Mouse (Mus musculus) adrenal gland, adult 18-20 months (tissue): Measurements from ENCODE around the gene Igsf23. TPM values are rescaled to one million over a fixed set of nuclear protein-coding genes. Genes with fewer than 3 reads are reported as not detected.
"Not testable (repeated sequence)": the region's sequence is repeated elsewhere in the genome, so short reads cannot be mapped to it uniquely, and the experiment has no call there.

ENCODE experiments used
- DNase-seq, 2 experiments: peaks; one replicate each; pipeline ENCODE4 v3.0.0; 2021 to 2022; ENCODE audit warnings: low spot score in 2 of 2
- long read RNA-seq, 2 experiments: library from polyadenylated mRNA; stranded (forward); transcript quantifications; one replicate each; pipeline ENCODE4 v2.0.0; 2021
- total RNA-seq, 2 experiments: library from RNA; stranded (reverse); gene quantifications; 1 replicate in 1 of 2; 2 replicates in 1 of 2; pipeline ENCODE4 v1.2.3; 2021

The Igsf23 gene
- total RNA-seq, result not detected
- long read RNA-seq, experiment 1, result 0 reads
- long read RNA-seq, experiment 2, result 0 reads

DNA sequence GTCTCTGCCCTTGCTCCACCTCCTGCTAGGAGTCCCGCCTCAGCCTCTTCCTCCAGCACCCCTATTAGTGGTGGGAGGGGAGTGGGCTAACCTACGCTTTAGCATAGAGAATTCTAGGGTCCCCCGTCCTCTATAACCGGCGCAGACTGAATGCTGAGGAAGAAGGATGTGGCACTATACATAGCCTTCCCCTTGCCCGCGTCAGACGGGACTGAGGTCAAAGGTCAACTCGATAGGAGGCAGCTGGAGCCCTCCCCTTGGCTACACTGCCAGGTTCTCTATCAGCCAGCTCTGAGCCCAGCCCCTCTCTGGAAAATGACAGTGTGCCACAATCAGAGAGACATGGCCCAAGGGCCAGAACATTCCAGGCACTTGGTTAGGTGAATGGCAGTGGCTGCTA, at the start of gene Igsf23:
TSS of gene Igsf23 (minus strand) at position 168 of the 400 bp plus-strand sequence.
- no peak for DNase-seq

DNA sequence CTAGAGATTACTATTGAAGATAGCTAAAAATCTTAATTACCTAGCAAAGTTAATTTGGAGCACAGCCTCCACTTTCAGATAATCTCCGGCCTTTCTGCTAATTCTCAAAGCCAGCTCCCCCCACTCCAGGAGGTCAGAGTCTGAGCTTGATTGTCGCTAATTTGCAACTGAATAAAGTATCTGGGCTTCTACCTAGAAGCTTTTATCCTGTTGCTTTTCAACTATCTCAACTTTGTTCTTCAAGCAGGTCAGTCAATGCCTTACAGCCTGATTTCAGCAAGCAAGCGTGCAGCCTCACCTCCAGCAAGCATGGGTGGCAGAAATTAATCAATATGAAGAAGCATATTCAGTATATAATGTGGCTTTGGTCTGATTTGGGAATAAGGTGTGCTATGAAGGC, 46.2 kb upstream of the Igsf23 start:
- not testable (repeated sequence) for DNase-seq

DNA sequence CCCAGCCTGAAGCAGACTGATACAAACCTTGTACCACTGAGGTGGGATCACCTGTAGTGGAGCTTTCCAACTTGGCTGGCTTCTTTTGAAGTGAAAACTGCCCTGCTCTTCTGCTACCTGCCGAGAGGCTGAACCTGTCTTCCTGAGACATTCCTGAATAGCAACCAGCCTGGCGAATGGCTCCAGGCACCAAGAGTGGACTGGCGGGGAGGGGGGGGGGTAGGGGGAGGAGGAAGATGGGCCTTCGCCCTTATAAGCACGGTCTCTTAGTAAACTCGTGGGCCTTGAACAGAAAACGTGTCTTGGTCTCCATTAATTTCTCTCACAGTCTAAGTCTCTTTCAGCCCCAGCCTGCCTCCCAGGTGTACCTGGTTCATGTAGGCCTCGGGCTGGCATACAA, 40.6 kb upstream of the Igsf23 start, which contains the start of gene Nlrp9b:
TSS of gene Nlrp9b (plus strand) at position 301 of the 400 bp plus-strand sequence.
- not testable (repeated sequence) for DNase-seq

DNA sequence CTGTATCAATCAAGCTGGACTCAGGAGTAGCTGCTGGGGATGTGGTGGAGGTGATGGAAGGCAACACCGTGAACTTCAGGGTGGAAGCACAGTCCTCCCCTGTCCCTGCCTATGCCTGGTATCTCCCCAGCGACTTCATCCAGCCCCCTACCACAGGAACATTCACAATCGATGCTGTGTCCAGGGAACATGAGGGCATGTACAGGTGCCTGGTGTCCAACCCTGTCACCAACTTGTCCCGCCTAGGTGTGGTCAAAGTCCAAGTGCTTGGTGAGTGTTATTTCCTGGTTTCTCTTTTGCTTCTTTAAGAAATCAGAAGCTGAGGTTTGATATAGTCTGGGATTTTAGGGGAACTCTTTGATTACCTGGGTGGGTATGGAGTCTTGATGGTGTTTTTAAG, 21.0 kb upstream of the Igsf23 start:
- DNase-seq, result no peak

DNA sequence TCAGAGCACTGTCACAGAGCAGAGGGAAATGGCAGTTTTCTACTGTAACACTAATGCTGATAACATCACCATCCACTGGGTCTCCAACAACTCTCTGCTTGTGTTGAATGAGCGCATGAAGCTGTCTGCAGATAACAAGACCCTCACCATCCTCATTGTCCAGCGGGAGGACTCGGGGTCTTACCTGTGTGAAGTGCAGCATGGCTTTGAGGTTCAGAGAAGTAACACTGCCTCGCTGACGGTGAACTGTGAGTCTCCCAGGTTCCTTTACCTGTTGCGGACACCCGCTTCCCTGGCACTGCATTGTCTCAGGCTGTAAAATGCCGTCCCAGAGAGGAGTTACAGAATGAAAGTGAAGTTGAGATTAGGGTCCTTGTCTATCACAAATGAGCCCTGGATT, 19.6 kb upstream of the Igsf23 start:
- DNase-seq, result no peak

DNA sequence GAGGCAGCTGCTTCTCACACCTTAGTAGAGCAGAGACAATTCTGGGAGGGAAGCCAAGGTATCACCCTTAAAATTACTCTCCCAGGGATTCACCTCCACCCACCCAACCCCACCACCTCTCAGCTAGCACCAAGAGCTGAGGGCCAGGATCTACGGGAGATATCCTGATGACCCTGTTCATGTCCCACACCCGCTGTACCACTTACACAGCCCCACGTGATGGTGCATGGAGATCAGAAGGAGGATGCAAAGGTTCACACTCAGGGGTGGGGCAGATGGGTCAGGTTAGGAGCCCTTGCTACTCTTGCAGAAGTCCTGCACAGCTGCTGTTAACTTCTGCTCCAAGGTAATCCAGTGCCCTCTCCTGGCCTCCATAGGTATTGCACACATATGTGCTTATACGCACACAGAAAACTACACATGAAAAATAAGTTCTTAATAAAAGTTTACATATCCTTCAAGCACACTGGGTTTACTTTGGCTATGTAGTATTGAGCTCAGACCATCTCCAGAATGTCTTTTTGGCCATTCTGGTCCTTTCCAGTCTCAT, 19.1 kb upstream of the Igsf23 start:
- no peak for DNase-seq

DNA sequence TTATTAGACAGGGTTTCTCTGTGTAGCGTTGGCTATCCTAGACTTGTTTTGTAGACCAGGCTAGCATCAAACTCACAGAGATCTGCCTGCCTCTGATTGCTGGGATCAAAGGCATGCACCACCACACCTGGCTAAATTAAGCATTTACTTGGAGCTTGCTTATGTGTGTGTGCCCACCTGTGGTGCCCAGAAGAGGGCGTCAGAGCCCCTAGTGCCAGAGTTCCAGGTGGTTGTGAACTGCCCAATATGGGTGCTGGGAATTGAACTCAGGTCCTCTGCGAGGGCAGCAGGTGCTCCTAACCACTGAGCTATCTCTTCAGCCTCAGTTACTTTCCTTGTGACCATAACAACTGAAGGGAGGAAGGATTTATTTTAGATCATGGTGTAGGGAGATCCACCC, 18.6 kb upstream of the Igsf23 start:
- no peak for DNase-seq

DNA sequence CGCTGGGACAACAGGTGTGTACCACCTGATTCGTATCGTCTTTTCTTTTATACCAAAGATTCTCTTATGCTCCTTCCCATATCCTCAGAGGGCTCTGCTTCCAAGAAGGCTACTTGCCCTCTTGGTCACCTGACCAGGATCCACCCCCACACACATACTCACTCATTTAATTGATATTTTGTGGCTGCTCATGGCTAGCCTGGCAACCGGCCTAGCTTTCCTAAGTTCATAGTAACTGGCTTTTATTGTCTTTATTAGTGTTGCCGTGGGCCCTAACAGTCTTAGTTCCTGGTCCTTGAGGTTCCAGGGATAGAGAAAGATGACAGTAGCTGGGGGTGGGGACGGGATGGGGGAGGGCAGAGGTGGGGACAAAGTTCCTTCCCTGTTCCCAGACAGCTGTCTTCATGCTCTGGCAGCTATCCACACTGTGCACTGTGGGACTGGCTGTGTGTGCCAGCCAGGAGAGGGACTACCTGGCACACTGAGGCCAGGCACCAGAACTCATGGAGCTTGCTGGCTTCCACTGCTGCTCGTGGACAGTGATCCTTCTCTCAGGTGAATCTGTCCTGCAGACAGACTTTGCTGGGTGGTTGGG, 14.5 kb upstream of the Igsf23 start, which contains the start of gene Ceacam20:
TSS of gene Ceacam20 (plus strand) at position 428 of the 595 bp plus-strand sequence.
- DNase-seq, result no peak

DNA sequence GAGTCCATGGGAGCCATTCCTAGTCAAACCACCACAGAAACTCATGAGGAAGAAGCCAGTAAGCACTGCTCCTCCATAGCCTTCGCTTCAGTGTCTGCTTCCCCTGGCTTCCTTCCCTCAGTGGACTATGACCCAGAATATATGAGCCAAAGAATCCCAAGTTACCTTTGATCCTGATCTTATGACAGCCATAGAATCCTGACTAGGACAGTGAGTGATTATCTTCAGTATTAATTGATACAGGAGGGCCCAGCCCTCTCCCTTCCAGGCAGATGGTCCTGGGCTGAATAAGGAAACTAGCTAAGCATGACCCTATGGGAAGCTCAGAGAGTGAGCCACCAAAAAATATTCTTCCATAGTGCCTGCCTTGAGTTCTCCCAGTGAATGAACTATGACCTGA, 11.9 kb upstream of the Igsf23 start:
- DNase-seq, result no peak

DNA sequence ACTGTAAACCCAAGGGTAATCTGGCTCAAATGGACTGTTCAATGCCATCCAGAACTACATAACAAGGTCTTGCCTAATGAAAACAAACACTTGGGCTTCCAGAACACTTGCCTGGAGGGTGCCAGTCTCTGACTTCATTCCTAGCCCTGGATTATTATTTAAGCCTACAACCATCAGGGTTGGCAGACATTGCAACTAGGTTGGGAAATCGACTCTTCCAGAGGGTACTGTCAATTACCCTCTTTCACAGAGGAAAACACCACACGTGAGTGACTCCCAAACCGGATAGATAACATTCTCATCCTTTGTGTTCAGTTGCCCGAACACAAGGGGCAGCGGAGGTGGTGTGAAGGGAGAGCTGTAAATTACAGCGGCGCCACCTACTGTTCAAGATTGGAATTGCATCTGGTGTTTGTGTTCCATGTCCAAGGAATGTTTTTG, 5.8 kb upstream of the Igsf23 start:
- peak; percentile 90 to 91 for DNase-seq

DNA sequence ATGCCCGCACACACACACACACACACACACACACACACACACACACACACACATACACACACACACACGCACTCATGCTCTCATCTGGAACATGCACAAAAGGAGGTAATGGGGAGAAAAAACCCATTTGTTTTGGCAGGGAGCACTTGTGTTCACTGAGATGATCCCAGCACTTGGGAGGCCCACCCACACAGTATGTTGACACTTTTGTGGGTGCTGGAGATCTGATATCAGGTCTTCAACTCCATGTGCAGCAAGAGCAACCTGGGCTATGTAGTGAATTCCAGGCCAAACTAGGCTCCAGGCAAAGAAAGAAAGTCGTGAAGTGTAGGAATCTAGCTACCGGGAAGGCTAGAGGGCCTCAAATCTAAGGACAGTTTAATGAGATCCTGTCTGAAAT, 5.3 kb upstream of the Igsf23 start:
- no peak for DNase-seq

DNA sequence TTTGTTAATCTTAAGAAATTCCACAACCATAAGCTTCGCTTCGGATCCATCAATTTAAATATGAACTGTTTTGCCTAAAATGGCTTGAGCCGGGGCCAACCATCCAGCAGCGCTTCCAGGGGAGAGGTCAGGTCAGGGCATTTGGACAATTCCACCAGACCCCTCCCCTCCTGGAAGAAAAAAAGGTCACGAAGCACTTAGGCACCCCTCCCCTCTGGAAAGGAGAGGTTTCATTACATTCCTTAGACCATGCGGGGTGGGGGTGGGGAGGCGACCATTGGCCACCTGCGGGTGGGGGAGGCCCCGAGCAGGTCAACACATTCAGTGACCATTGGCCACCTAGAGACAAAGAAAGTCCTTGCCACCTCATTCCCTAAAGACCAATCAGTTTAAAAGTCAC, 2.5 kb upstream of the Igsf23 start:
- DNase-seq, result no peak

DNA sequence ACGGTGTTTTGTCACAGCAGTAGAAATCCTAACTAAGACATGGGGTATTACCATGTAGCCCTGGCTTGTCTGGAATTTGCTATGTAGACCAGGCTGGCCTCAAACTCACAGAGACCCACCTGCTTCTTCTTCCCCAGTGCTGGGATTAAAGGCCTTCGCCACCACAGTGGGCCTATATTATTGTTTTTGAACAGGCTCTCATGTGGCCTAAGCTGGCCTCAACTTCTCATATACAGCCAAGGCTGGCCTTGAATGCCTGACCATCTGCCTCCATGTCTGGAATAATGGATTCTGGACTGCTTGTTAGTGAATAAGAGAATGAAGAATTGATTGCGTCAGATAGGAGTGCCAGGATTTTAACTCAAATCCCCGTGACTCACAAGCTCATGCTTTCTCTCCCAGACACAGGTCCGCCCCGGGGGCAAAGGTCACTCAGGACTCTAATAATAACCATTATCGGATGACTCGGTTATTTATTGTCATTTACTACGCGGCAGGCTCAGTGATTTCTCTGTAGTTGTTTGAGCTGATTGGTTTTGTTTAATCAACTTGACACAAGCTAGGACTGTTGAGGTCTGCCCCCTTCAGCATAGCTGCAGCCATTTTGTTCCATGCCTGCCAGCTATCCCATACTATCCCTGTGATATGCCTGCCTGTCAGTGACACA, 1.9 kb upstream of the Igsf23 start:
- DNase-seq, result peak; percentile 34 to 35

DNA sequence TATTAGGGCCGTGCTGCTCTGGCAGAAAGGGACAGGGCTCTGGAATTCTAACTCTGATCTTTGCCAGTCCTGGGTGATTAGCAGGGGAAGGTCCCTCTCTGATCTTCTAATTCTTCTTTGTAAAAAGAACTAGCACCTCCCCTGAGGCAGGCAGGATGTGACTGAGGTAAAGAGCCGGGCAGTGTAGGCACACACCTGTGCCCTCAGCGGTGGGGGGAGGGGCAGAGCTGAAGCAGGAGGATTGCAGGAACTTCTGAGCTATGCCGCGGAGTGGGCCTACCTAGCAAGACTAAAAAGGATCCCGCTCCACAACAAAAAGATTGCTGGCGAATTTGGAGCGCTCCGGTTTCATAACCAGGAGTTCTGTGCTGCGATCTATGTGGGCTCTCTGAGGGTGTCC, 560 bp downstream of the Igsf23 start:
- no peak for DNase-seq

DNA sequence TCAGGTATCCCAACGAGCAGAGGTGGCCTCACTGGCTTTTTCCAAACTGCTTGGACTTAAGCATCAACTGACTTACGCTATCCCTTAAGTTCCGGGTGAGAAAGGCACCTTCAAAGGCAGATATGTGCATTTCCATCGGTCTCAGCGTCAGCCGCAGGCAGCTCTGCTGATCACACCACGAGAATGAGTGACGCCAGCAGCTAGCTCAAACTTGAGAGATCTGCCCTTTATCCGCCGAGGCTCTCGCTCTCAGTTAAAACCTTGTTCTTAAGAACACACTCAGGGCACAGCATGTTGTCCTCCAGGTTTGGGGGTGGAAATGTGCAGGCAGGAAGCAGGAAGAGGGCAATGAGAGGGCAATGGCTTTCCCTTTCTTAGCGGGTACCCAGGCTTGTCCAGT, 1.6 kb downstream of the Igsf23 start:
- DNase-seq, result no peak

DNA sequence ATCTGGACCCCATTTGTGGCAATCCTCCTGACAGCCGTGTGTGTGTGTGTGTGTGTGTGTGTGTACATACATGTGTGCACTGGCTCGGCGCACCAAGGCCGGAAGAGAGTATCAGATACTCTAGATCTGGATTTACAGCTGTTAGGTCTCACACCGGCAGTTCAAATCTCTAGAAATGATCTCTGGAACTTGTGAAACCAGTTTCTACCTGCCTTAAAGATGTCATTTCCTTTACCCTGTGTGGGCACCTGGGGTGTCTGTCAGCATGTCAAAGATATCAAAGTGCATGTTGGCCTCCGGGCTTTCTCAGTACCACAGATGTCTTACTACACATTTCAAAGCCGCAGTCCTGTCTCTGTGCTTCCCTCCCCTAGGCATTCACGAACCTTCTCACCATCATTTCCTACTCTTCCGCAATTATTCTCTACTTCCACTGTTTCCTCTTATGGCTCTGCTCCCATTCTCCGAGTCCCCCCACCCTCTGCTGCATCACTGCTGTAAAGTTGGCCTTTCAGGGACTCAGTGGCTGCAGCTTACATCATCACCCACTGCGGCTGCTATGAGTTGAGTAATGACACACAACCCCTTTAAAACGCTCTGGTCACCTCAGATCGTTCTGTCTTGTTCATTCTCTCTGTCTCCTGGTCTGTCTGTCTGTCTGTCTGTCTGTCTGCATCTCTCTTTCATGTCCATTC, 4.6 kb downstream of the Igsf23 start:
- no peak for DNase-seq

DNA sequence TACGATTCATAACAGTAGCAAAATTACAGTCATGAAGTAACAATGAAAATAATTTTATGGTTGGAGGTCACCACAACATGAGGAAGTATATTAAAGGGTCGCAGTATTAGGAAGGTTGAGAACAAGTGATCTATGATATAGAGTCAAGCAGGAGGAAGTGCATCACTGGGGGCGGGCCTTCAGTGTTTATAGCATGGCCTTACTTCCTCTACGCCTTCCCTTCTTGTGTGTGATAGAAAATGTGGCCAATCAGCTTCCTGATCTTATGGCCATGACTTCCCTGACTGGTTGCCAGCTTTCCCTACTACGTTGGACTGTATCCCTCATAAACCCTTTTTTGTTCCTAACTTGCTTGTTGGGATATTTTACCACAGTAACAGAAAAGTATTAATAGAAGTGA, 5.4 kb downstream of the Igsf23 start:
- DNase-seq, result no peak

DNA sequence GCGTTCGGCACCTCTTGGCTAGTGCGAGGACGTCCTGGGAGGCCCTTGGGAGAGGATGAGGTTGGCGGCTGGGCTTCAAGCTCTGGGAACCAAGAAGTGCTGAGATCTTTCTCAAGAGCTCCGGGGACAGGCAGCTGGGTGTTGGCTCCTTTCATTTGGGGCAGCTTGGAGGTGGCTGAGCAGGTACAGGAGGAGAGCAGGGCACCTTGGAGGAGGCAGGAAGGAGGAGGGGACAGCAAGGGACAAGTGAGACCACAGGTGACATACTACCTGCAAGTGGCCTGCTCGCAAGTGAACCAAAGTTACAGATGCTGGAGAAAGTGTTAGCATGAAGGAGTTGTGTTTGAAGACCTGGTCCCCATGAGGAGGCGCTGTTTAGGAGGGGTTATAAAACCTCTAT, 5.8 kb downstream of the Igsf23 start:
- no peak for DNase-seq

DNA sequence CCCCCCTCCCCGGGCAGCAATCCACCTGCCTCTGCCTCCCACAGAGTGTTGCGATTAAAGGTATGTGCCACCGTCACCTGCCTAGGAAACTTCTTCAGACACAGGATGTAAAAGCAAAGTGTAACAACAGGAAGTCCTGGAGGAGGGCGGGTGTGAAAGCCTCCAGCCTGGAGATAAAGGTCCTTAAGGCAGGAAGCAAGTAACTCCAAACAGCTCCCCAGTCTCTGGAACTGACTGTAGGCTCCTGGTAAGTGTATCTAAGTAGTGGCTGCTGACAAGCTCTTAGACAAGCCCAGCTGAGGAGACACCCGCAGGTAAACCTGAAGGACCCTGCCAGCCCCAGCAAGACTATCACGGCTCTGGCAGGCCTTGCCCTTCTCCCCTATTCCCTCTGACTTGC, 10.3 kb downstream of the Igsf23 start:
- no peak for DNase-seq

DNA sequence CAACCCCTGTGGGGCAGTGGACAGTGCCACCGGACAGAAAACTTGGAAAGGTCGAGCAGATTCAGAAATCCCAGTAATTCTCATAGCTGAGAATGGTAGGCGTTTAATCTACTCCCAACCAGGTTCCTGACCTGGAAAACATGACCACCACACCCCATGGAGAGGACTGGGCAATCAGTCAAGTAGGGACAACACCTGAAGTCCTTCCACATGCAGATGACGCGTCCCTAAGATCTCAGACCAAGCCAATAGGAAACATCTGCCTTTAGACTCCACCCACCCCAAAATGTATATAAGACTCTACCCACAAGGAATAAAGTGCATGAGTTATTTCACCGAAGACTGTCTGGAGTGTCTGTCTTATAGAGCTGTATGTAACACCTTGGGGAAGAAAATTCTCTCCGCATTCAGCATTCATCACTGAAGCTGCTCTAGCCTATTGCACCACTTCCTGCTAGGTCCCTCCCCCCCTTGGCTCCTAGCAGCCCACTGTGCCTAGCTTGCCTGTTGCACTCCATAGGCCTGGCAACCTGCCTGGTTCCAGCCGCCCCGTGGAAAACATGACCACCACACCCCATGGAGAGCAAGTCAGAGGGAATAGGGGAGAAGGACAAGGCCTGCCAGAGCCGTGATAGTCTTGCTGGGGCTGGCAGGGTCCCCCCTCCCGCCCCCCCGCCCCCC, 10.9 kb downstream of the Igsf23 start:
- DNase-seq, result peak; percentile 31 to 69

DNA sequence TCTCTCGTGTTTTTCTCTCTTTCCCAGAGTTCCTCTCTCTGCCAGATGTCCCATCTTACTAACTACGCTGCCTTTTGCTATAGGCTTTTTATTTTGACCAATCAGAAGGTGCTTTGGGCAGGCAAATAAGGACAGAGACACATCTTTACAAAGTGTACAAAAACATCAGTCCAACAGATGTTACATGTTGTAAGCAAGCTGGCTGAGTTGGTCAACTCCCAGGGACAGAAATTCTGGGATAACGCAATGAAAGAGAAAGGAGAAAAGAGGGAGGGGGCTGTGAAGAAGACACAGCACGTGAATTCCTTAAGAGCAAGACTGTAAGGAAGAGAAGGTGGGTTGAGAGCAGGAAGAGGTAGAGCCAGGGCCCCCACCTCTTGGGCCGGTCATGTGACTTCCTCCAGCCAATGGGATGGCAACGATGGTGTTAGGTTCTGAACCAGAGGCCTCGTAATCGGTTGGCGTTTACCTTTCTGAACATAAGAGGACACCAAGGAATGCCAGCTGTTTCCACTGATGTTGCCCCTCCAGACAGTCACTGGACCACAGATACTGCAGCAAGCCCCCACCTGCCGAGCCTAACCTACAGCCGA, 13.2 kb downstream of the Igsf23 start:
- DNase-seq, result no peak
